Mouse (Mus musculus) kidney, adult 2 months (tissue): ENCODE measurements around the gene Ddah1.

Experiments
- CTCF ChIP-seq: fragments of 200-500 bp; conservative IDR thresholded peaks from 2 replicates; pipeline ENCODE4 v1.5.1; 2011; ENCODE audit warnings: low read depth, mild to moderate bottlenecking, control low read depth, low read length, moderate library complexity, mixed read lengths; ENCODE audit not compliant: insufficient read depth, insufficient read length
- POLR2A ChIP-seq: fragments of 200-500 bp; IDR thresholded peaks from one replicate; pipeline ENCODE4 v1.6.1; 2011; ENCODE audit warnings: low read depth, low read length, control low read depth

DNA sequence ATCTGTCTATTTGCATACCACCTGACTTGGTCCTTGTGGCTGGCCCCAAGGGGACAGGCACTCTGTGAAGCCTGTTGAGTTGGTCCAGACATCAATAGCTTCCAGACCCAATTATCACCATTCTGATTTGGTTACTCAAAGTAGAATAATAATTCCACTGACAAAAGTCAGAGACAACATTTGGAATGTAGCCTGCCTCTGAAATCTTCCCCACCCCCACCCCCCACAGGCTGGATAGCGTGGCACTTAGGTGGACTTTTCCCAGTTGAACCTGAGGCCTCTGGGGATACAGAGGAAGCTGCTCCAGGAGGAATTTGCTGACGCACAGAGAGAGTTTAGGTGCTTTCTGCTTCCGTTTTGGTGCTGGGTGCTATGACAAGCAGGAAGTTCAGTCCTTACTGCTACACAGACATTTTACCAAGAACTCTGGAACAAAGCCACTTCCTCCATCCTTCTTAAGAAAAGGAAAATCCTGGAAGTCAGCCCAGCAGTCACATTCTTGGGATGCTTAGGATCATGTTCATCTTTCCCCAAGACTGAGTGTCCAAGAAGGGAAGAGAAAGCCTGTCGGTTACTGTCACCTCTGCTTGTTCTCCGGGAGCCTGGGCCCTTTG is 127.5 kb downstream of the Ddah1 start:
- TF ChIP-seq CTCF = no peak
- TF ChIP-seq POLR2A = no peak
